Comparison of ENCODE assay signal across 8 mouse cellular contexts in the genomic region with DNA sequence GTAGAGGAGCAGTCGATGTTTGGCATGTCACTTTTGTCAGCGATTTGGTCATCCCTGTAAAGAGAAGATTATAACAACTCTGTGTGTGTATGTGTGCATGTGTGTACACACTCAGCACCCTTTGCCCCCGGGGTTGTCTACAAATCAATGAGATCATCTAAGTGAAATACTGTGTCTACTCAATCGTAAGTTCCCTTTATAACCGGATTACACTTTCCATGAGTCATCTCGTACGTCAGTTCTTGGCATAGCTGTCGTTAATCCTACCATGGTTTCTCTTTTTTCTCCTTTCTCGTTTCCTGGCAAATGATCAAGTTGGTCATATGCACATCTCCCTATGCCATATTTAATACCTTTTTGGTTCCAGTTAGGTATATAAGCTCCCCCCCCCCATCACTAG. TPM values are rescaled to one million over a fixed set of nuclear protein-coding genes. Genes with fewer than 3 reads are reported as not detected.
A peak's percentile ranks its signal among the peaks of the same experiment; 100 is the strongest.
DNase-seq lines count a peak whose midpoint lies in the region; ATAC-seq lines count a peak whose summit lies in the region.

No protein-coding gene starts in this region.

- no peaks in the 10 kb centered on the region for H3K27me3 ChIP-seq in splenic B cell, adult 2 months (ENCODE audit: control insufficient read depth, insufficient read depth, low read length, poor library complexity, severe bottlenecking)

- no peaks in the 10 kb centered on the region; the same call in 1 of the 2 replicates for H3K36me3 ChIP-seq in splenic B cell, adult 2 months (ENCODE audit: control insufficient read depth, insufficient read depth, low read length, poor library complexity, severe bottlenecking)

- no peak for DNase-seq in frontal cortex, postnatal 36 days (ENCODE audit: low spot score in 2 of 2)
- DNase-seq in lung, postnatal 25 days (ENCODE audit: low spot score) = peak; percentile 59
- no peak for DNase-seq in lung, postnatal 14 days
- peak; percentile 78 for DNase-seq in brain, adult 2 months (ENCODE audit: low read depth, low spot score)
- DNase-seq in splenic B cell, adult 2 months (ENCODE audit: low read depth, low spot score) = peak; percentile 20
- no peak for DNase-seq in thymus, postnatal 0 days (ENCODE audit: low spot score)
- no peak for DNase-seq in thymus, postnatal 36 days

- peak; percentile 38; the same call in 1 of the 2 replicates for ATAC-seq in frontal cortex, adult (ENCODE audit: low TSS enrichment)

RNA-seq across cellular contexts. Expression of a gene that starts 58.7 kb away (rescaled TPM):
- polyA plus RNA-seq in thymus, postnatal 0 days (2015; fragmentation: Nextera tagmentation; extraction: Ambion mirVana) = 70.3 and 75.3 TPM in 2 replicates

Comparison
In these comparisons a context has a peak if more than half of its experiments do, and no peak if none do; other contexts are left out.
1. DNase-seq: peak in lung, postnatal 25 days (single experiment), brain, adult 2 months (single experiment) and splenic B cell, adult 2 months (single experiment); none in frontal cortex, postnatal 36 days (0 of 2), lung, postnatal 14 days (single experiment), thymus, postnatal 0 days (single experiment) and thymus, postnatal 36 days (0 of 2).